Mouse (Mus musculus): ENCODE results near the gene Pdxdc1. TPM values are rescaled to one million over a fixed set of nuclear protein-coding genes. Genes with fewer than 3 reads are reported as not detected.
"Not testable (repeated sequence)": the region's sequence is repeated elsewhere in the genome, so short reads cannot be mapped to it uniquely, and the experiment has no call there.

The Pdxdc1 gene
- polyA plus RNA-seq, 1 experiment from 2014 or later: 78.6 TPM

- 97% methylated on average over 4 of the region's 4 CpGs for WGBS
- H3K4me1 ChIP-seq: no peaks in the 10 kb centered on the region
These were observed 101.7 kb downstream of the Pdxdc1 start for GRCm38 (mm10) chr16:13801231-13801630.

GRCm38 (mm10) chr16:13796746-13797175 lies 106.2 kb downstream of the Pdxdc1 start:
- no peaks in the 10 kb centered on the region for H3K9me3 ChIP-seq
- H3K4me3 ChIP-seq: no peak overlapping the region
- H3K27me3 ChIP-seq: no peaks in the 10 kb centered on the region
- peaks cover 95% of the 10 kb centered on the region for H3K36me3 ChIP-seq
- H3K4me1 ChIP-seq: no peaks in the 10 kb centered on the region
- H3K9ac ChIP-seq (replicated peaks): no peak overlapping the region
- no peak for ATAC-seq (ENCODE audit: low FRiP score, low read depth)
- no peak overlapping the region for H3K27ac ChIP-seq (replicated peaks)
- no peak overlapping the region for H3K4me2 ChIP-seq (replicated peaks)
- WGBS: 94% methylated on average over 5 of the region's 5 CpGs

More at GRCm38 (mm10) chr16:13801231-13801630, 101.7 kb downstream of the Pdxdc1 start:
- Histone ChIP-seq H3K9ac (replicated peaks) (no peak overlapping the region), H3K36me3 (peaks cover 90% of the 10 kb centered on the region), H3K4me3 (no peak overlapping the region), H3K4me2 (replicated peaks) (no peak overlapping the region), H3K9me3 (no peaks in the 10 kb centered on the region), H3K27me3 (no peaks in the 10 kb centered on the region), H3K27ac (replicated peaks) (no peak overlapping the region)
- ATAC-seq (ENCODE audit: low FRiP score, low read depth): no peak

GRCm38 (mm10) chr16:13793441-13793840 lies 109.5 kb downstream of the Pdxdc1 start:
- not testable (repeated sequence) for H3K4me3 ChIP-seq; H3K27ac ChIP-seq (replicated peaks); H3K4me2 ChIP-seq (replicated peaks); H3K9ac ChIP-seq (replicated peaks); ATAC-seq (ENCODE audit: low FRiP score, low read depth); H3K27me3 ChIP-seq; H3K4me1 ChIP-seq; H3K9me3 ChIP-seq
- 97% methylated on average over 2 of the region's 2 CpGs for WGBS
- peaks cover 94% of the 10 kb centered on the region for H3K36me3 ChIP-seq

- WGBS: 87% methylated on average over 3 of the region's 3 CpGs
- no peak overlapping the region for H3K27ac ChIP-seq (replicated peaks)
- H3K36me3 ChIP-seq: peaks cover 71% of the 10 kb centered on the region
- H3K4me3 ChIP-seq: no peak overlapping the region
- no peaks in the 10 kb centered on the region for H3K9me3 ChIP-seq
- no peak for ATAC-seq (ENCODE audit: low FRiP score, low read depth)
- H3K27me3 ChIP-seq: no peaks in the 10 kb centered on the region
- no peak overlapping the region for H3K4me2 ChIP-seq (replicated peaks)
- H3K4me1 ChIP-seq: peaks cover 13% of the 10 kb centered on the region
- no peak overlapping the region for H3K9ac ChIP-seq (replicated peaks)
These were observed 117.0 kb downstream of the Pdxdc1 start for GRCm38 (mm10) chr16:13785932-13786331.

Small RNA genes lying within 50 kb of the gene (microRNA-seq; reads per million reads assigned to microRNA genes)
- gene Gm27734: not detected

Other genes starting within 250 kb of the Pdxdc1 start
- 40.5 and 41.4 TPM in 2 replicates for gene Parn, start 235.0 kb downstream of the Pdxdc1 start, polyA plus RNA-seq (2016; fragmentation: Nextera tagmentation; extraction: Ambion mirVana)
- 49.1 and 49.8 TPM in 2 replicates for gene Bfar, start 231.3 kb downstream of the Pdxdc1 start, polyA plus RNA-seq (2016; fragmentation: Nextera tagmentation; extraction: Ambion mirVana)
- gene 3110001I22Rik, start 231.2 kb downstream of the Pdxdc1 start, polyA plus RNA-seq (2016; fragmentation: Nextera tagmentation; extraction: Ambion mirVana): 9.7 and 11.7 TPM in 2 replicates
- gene Pla2g10, start 172.1 kb downstream of the Pdxdc1 start, polyA plus RNA-seq (2016; fragmentation: Nextera tagmentation; extraction: Ambion mirVana): 0.32 and 0.34 TPM in 2 replicates
- gene Rrn3, start 122.4 kb downstream of the Pdxdc1 start, polyA plus RNA-seq (2016; fragmentation: Nextera tagmentation; extraction: Ambion mirVana): 122 and 132 TPM in 2 replicates
- 175 and 181 TPM in 2 replicates for gene Ntan1, start 84.3 kb downstream of the Pdxdc1 start, polyA plus RNA-seq (2016; fragmentation: Nextera tagmentation; extraction: Ambion mirVana)
- gene Mpv17l, start within 50 bp of the Pdxdc1 start, polyA plus RNA-seq (2016; fragmentation: Nextera tagmentation; extraction: Ambion mirVana): 4.2 TPM in 2 replicates
- 40.8 and 43.4 TPM in 2 replicates for gene 2900011O08Rik, start 83.5 kb upstream of the Pdxdc1 start, polyA plus RNA-seq (2016; fragmentation: Nextera tagmentation; extraction: Ambion mirVana)
- gene Ifitm7, start 83.8 kb upstream of the Pdxdc1 start, polyA plus RNA-seq (2016; fragmentation: Nextera tagmentation; extraction: Ambion mirVana): 0.92 and 1.6 TPM in 2 replicates